Mouse (Mus musculus) embryo, embryonic 11.5 days (tissue): Measurements from ENCODE around the gene Rspo1.
A peak's percentile ranks its signal among the peaks of the same experiment; 100 is the strongest.

Experiments used
- DNase-seq: peaks from one replicate; pipeline ENCODE4 v3.0.0-alpha.2; 2012; ENCODE audit warnings: low read depth, low spot score

Gene Rspo1

DNA sequence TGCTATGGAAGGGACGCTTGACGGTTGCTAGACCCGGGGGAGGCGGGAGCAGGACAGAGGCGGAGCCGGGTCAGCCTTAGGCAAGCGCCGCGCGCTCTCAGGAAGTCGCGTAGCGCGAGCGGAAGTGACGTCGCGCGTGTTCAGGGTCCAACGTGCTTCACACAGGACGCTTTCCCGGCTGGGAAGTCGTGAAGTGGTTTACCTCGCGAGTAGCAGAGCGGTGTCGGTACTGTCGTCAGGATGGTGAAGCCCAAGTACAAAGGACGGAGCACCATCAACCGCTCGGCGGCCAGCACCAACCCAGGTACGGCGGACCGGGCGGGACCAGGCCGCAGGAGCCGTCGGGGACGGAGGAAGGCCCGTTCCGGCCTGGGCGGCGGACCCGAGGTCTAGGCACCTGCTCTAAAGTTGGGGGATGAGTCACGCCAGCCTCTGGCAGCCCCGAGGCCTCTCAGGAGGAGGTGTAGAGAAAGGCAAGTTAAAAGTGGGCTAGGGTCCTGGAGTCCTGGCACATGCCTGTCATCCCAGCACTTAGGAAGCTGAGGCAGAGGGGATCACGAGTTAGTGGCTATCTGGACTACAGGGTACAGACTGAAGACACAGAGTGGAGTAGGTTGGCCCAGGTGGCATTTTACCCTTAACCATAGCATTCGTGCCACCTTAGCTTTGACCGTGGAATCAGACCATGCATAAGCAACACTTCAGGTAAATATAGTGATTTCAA lies 43.8 kb downstream of the Rspo1 start:
- peak; percentile 95 for DNase-seq

DNA sequence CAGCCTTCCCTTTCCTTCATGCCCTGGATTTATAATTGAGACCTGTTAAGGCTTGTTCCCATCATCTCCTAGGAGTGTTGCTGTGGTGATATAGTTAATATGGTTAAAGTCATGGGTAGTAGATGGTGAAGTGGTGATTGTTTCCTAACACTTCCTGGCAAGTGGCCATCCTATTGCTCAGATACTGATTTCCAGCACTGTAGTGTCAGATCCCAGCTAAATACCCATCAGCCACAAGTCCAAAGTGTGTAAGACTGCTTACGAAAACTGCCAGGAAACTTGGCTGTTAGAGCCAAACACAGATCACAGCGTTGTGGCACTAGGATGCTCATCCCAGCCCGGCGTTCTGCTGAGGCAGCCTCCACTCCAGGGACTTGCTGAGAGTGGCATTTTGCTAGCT lies 48.1 kb downstream of the Rspo1 start:
- DNase-seq: no peak

DNA sequence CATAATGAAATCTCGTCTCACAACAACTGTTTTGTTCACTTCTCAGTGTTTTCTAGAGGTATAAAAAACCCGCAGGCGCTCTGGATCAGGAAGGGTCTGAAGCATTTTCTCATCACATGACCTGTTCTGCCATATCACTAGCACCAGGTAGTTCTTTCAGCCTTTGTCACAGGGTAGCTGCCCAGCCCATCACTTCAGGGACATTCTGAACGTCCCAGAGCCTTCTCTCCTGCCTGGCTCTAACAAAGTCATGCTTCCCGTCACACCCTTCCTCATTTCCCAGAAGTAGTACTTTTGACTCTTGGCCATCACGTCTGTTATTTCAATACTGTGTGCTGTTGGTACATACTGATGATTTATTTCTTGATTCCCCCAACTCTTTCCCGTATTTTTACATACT lies 58.2 kb downstream of the Rspo1 start:
- no peak for DNase-seq

DNA sequence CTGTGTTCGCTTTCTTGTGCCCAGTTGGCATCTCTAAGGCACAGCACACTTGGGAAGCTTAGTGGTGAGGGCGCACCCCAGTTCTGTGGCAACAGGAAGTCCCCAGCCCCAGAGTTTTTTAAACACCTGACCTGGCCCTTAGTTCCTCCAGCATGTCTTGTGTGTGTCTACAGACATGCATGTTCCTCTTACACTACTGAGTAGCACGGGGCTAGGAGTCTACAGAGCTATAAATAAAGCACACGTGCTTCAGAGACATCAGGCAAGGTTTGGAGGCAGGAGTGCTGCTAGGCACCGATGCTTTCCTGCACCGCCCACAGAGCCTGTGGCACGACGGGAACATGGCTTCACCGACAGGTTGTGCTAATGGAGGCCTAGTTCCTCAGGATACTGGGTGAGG lies 69.2 kb downstream of the Rspo1 start:
- DNase-seq: no peak

DNA sequence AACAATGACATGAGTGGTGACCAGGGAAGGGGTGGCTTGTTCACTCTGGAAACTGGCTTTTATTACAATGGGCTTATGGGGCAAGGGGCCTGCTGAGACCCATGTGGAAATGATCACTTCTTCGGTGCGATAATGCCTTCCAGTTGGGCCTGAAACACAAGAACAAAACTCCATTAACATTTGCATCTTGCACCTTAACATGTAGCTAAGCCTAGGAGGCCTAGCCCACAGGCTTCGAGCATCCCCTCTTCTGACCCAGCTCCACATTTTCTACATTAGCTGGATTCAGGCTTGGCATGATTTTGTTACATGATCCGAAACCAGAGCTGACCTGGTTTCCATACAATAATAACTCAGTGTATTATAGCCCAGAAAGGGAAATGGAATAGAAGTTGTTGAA lies 70.2 kb downstream of the Rspo1 start:
- no peak for DNase-seq

DNA sequence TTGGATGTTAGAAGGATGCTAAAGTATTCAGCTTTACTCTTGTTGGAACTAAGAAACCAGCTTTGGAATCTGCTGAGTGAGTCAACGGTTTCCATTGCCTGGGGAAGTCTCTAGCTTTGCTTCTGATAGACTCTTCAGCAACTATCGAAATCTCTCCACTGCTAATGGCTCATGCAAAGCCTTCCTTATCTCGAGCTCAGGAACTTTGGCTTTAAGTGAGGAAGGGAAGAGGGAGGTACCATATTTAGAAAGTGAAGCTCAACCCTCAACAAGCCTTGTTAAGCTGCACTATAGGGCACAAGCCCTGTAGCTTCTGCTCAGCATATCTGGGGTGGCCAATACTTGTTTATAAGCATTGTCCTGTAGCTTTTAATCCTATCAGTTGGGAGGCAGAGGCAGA lies 71.0 kb downstream of the Rspo1 start:
- DNase-seq: no peak

DNA sequence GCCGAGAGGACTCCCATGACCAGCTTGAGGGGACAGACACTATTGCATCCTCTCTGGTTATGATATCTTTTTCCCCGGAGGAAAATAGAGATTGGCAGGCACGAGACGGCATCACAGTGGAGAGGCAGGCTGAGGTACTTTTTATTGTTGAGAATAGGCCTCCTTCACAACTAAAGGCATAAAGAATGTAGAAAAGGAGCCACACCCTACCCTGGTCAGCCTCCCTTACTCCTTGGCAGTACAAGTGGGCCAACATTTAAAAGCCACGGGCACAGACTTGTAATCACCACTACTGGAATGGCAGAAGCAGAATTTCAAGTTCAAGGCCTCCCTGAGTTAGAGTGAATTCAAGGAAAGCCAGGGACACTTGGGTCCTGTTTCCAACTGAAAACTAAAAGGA lies 71.8 kb downstream of the Rspo1 start:
- no peak for DNase-seq
